Mouse (Mus musculus) layer of hippocampus, adult 9-11 months (tissue): ENCODE measurements around the gene Get4.

Experiments used
- DNase-seq: peaks from one replicate; pipeline ENCODE4 v3.0.0; 2022

The Get4 gene

GRCm38 (mm10) chr5:139286142-139286941 lies 34.2 kb downstream of the Get4 start:
- peak; percentile 62 for DNase-seq

- no peak for DNase-seq
Measured at GRCm38 (mm10) chr5:139287099-139287498, 35.0 kb downstream of the Get4 start.

GRCm38 (mm10) chr5:139287787-139288186 lies 35.7 kb downstream of the Get4 start:
- no peak for DNase-seq

- DNase-seq, result no peak
Measured at GRCm38 (mm10) chr5:139288591-139288990, 36.5 kb downstream of the Get4 start.

GRCm38 (mm10) chr5:139290467-139291259 lies 38.5 kb downstream of the Get4 start:
- DNase-seq, result no peak

GRCm38 (mm10) chr5:139291811-139292560 lies 39.9 kb downstream of the Get4 start:
- no peak for DNase-seq

GRCm38 (mm10) chr5:139294089-139294488 lies 42.0 kb downstream of the Get4 start:
- DNase-seq, result no peak

- no peak for DNase-seq
Measured at GRCm38 (mm10) chr5:139297092-139297491, 45.0 kb downstream of the Get4 start.

GRCm38 (mm10) chr5:139297745-139298144 lies 45.6 kb downstream of the Get4 start:
- no peak for DNase-seq

- DNase-seq, result peak; percentile 82
Measured at GRCm38 (mm10) chr5:139302101-139302500, 50.0 kb downstream of the Get4 start.

- DNase-seq, result no peak
Measured at GRCm38 (mm10) chr5:139303646-139304061, 51.5 kb downstream of the Get4 start.

- DNase-seq, result no peak
Measured at GRCm38 (mm10) chr5:139309946-139310345, 57.8 kb downstream of the Get4 start.

- no peak for DNase-seq
Measured at GRCm38 (mm10) chr5:139310477-139310876, 58.4 kb downstream of the Get4 start.

GRCm38 (mm10) chr5:139311822-139312221 lies 59.7 kb downstream of the Get4 start:
- no peak for DNase-seq

- DNase-seq, result no peak
Measured at GRCm38 (mm10) chr5:139313536-139313935, 61.4 kb downstream of the Get4 start.

- DNase-seq, result no peak
Measured at GRCm38 (mm10) chr5:139314941-139315642, 63.0 kb downstream of the Get4 start.

GRCm38 (mm10) chr5:139316982-139317675 lies 65.0 kb downstream of the Get4 start:
- DNase-seq, result no peak

GRCm38 (mm10) chr5:139317751-139318504 lies 65.8 kb downstream of the Get4 start:
- DNase-seq, result no peak
